Mouse (Mus musculus): Measurements from ENCODE around the gene Lmo7. TPM values are rescaled to one million over a fixed set of nuclear protein-coding genes. Genes with fewer than 3 reads are reported as not detected.

Gene Lmo7
- polyA plus RNA-seq, 1 experiment from 2014 or later: 1.6 TPM

DNA sequence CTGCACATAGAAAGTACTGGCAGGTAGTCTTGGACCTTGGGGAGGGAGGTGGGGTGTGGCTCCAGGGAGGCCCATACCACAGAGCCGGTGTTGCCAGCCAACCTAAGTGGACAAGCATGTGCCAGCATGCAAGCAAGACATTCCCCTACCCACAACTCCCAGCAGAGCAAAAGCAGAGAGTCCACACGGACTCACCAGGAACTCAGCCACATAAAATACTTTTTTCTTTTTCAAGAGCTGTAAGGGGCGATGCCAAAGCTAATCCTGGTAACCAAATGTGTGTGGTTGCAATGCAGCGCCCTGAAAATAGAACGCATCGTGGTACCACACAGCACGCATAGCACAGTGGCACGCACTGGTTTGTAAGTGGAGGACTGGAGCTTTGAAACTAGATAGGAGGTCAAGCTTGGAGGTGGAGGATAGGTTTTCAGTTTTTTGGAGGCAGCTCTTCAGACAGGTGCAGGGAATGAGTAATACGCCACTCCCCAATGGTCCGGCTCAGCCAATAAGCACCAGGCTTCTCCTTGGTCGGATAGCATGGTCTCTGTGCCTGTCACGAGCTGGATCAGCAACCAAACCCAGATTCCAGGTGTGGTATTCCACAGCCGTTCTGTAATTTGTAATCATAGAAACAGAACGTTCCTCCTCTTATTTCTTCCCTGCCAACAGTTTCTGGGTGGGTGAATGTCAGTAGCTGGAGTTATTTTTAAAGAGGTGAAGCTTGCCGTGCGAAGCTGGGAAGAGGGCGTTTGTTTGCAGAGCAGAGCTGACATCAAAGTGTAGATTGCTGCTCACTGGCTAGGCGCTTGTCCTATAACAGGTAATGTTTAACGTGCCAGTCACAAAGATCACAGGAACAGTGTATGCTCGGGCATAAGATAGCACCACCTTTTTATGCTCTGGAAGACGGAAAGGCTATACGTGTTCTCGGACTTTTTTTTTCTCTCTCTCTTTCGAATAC lies 110.3 kb downstream of the Lmo7 start:
- Histone ChIP-seq H3K4me2 (replicated peaks) (no peak overlapping the region), H3K9ac (no peak overlapping the region), H3K4me3 (replicated peaks; ENCODE audit: low read length) (no peak overlapping the region), H3K27me3 (ENCODE audit: control insufficient read depth, insufficient read depth, low read length) (no peaks in the 10 kb centered on the region), H3K9me3 (ENCODE audit: control insufficient read depth, low read length) (no peaks in the 10 kb centered on the region), H3K4me1 (replicated peaks; ENCODE audit: control insufficient read depth, insufficient read depth, low read length) (no peaks in the 10 kb centered on the region), H3K36me3 (replicated peaks; ENCODE audit: control insufficient read depth, insufficient read depth) (no peaks in the 10 kb centered on the region), H3K27ac (no peak overlapping the region)
- 81% methylated on average over 24 of the region's 24 CpGs for WGBS
- DNase-seq (ENCODE audit: low spot score): no peak
- ATAC-seq (ENCODE audit: low FRiP score): no peak

DNA sequence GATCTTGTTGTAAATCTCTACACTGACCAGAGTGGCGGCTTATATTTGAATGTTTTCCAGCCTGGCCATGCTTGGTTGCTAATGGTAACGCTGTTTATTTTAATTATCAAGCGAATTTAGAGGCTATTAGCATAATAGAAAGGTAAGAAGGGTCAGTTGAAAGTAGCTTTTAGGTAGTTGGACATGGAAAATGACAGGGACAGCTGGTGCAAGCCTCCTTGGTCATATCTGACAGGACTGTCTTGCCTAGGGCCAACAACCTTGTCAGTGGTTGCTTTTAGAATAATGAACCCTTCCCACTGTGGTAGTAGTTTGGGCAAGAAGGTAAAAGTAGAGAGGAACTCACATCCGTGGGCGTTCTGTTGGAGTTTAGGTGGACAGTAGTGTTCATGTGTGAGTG lies 111.5 kb downstream of the Lmo7 start:
- Histone ChIP-seq H3K9ac (no peak overlapping the region), H3K9me3 (ENCODE audit: control insufficient read depth, low read length) (no peaks in the 10 kb centered on the region), H3K4me1 (replicated peaks; ENCODE audit: control insufficient read depth, insufficient read depth, low read length) (no peaks in the 10 kb centered on the region), H3K27me3 (ENCODE audit: control insufficient read depth, insufficient read depth, low read length) (no peaks in the 10 kb centered on the region), H3K4me3 (replicated peaks; ENCODE audit: low read length) (no peak overlapping the region), H3K36me3 (replicated peaks; ENCODE audit: control insufficient read depth, insufficient read depth) (no peaks in the 10 kb centered on the region), H3K4me2 (replicated peaks) (no peak overlapping the region), H3K27ac (no peak overlapping the region)
- ATAC-seq (ENCODE audit: low FRiP score): no peak
- DNase-seq (ENCODE audit: low spot score): no peak
- WGBS: 79% methylated on average over 5 of the region's 5 CpGs

DNA sequence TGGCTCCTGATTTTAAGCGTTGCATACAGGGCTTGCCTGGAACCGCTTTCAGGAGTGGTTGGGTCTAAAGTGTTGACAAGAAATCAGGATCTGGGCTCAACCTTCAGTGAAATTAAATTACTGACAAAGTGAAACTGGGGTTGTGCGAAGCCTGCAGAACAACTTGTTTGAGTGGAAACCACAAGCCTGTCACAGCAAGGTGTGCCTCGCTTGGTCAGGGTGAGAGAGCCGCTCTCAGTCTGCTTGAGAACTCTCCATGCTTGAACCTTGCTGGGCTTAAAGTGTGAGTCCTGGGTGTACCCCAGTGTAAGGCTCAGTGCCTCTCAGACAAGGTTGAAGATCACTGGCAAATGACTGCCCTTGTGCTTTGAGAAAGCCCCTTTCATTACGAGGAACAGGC lies 112.8 kb downstream of the Lmo7 start:
- Histone ChIP-seq H3K9ac (no peak overlapping the region), H3K27ac (no peak overlapping the region), H3K4me2 (replicated peaks) (no peak overlapping the region), H3K4me3 (replicated peaks; ENCODE audit: low read length) (no peak overlapping the region), H3K4me1 (replicated peaks; ENCODE audit: control insufficient read depth, insufficient read depth, low read length) (no peaks in the 10 kb centered on the region), H3K27me3 (ENCODE audit: control insufficient read depth, insufficient read depth, low read length) (no peaks in the 10 kb centered on the region), H3K9me3 (ENCODE audit: control insufficient read depth, low read length) (no peaks in the 10 kb centered on the region), H3K36me3 (replicated peaks; ENCODE audit: control insufficient read depth, insufficient read depth) (no peaks in the 10 kb centered on the region)
- no peak for ATAC-seq (ENCODE audit: low FRiP score)
- no peak for DNase-seq (ENCODE audit: low spot score)
- WGBS: 89% methylated on average over 6 of the region's 6 CpGs

DNA sequence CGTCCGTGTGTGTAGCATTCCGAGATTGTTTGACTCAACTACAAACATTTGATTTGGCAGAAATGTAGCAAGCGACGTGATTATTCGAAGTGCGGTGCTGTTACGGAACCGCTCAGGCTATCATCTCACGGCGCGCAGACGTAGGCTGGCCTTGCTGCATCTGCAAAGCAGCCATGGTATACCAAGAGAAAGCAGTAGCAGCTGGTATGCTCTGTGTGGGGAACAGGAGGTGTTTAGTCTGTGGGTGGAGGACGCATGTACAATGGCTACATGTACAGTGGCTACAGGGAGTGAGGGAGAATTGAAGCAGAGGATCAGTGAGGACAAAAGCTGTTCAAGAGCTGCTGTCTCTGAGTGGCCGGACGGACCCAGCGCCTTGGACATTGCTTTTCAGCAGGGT lies 113.7 kb downstream of the Lmo7 start:
- Histone ChIP-seq H3K36me3 (replicated peaks; ENCODE audit: control insufficient read depth, insufficient read depth) (no peaks in the 10 kb centered on the region), H3K9me3 (ENCODE audit: control insufficient read depth, low read length) (no peaks in the 10 kb centered on the region), H3K4me1 (replicated peaks; ENCODE audit: control insufficient read depth, insufficient read depth, low read length) (no peaks in the 10 kb centered on the region), H3K27ac (no peak overlapping the region), H3K27me3 (ENCODE audit: control insufficient read depth, insufficient read depth, low read length) (no peaks in the 10 kb centered on the region), H3K9ac (no peak overlapping the region), H3K4me3 (replicated peaks; ENCODE audit: low read length) (no peak overlapping the region), H3K4me2 (replicated peaks) (no peak overlapping the region)
- WGBS: 85% methylated on average over 17 of the region's 17 CpGs
- no peak for ATAC-seq (ENCODE audit: low FRiP score)
- DNase-seq (ENCODE audit: low spot score): no peak

GRCm38 (mm10) chr14:101844467-101844866 lies 114.7 kb downstream of the Lmo7 start:
- no peak overlapping the region for H3K4me2 ChIP-seq (replicated peaks)
- 76% methylated on average over 7 of the region's 7 CpGs for WGBS
- ATAC-seq (ENCODE audit: low FRiP score): no peak
- no peak overlapping the region for H3K4me3 ChIP-seq (replicated peaks; ENCODE audit: low read length)
- H3K9ac ChIP-seq: no peak overlapping the region
- no peaks in the 10 kb centered on the region for H3K27me3 ChIP-seq (ENCODE audit: control insufficient read depth, insufficient read depth, low read length)
- no peaks in the 10 kb centered on the region for H3K4me1 ChIP-seq (replicated peaks; ENCODE audit: control insufficient read depth, insufficient read depth, low read length)
- no peaks in the 10 kb centered on the region for H3K9me3 ChIP-seq (ENCODE audit: control insufficient read depth, low read length)
- no peak for DNase-seq (ENCODE audit: low spot score)
- no peaks in the 10 kb centered on the region for H3K36me3 ChIP-seq (replicated peaks; ENCODE audit: control insufficient read depth, insufficient read depth)
- no peak overlapping the region for H3K27ac ChIP-seq

DNA sequence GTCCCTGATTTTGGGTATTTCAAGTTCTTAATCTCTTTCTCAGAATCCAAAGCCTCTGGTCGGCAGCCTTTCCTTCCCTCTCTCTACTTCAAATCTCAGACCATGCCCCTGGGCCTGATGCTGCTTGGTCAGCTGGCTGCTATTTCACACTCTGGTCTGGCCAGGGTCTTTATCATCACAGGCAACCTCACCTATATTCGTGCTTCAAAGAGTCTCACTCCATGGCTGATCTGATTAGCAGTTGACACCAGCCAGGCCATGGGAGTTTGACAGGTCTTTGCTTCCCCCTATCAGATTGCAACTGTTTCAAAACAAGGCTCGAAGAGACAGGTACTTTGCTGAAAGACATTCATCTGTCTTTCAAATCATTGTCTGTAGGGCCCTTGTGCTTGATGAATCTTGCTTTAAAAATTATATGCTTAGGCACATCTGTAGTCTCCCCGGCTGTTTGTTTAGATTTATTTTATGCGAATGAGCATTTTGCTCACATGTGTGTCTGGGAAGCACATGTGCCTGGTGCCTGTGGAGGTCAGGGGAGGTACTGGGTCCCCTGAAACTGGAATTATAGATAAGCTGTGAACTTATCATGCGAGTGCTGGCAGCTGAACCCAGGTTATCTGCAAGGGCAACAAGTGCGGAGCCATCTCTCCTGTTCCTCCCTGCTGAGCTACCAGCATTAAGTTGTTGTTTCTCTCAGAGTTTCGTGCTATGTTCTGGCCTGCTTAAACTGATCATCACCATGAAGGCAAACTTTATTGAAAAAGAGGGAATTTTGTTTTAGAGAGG lies 116.5 kb downstream of the Lmo7 start:
- WGBS: 83% methylated on average over 8 of the region's 8 CpGs
- no peak overlapping the region for H3K4me3 ChIP-seq (replicated peaks; ENCODE audit: low read length)
- ATAC-seq (ENCODE audit: low FRiP score) (no peak), DNase-seq (ENCODE audit: low spot score) (no peak)
- H3K4me2 ChIP-seq (replicated peaks): no peak overlapping the region
- no peaks in the 10 kb centered on the region for H3K9me3 ChIP-seq (ENCODE audit: control insufficient read depth, low read length)
- H3K27me3 ChIP-seq (ENCODE audit: control insufficient read depth, insufficient read depth, low read length): no peaks in the 10 kb centered on the region
- H3K9ac ChIP-seq: no peak overlapping the region
- H3K36me3 ChIP-seq (replicated peaks; ENCODE audit: control insufficient read depth, insufficient read depth): no peaks in the 10 kb centered on the region
- no peak overlapping the region for H3K27ac ChIP-seq
- H3K4me1 ChIP-seq (replicated peaks; ENCODE audit: control insufficient read depth, insufficient read depth, low read length): no peaks in the 10 kb centered on the region

- Histone ChIP-seq H3K27me3 (ENCODE audit: control insufficient read depth, insufficient read depth, low read length) (no peaks in the 10 kb centered on the region), H3K36me3 (replicated peaks; ENCODE audit: control insufficient read depth, insufficient read depth) (no peaks in the 10 kb centered on the region), H3K4me2 (replicated peaks) (no peak overlapping the region), H3K4me3 (replicated peaks; ENCODE audit: low read length) (no peak overlapping the region), H3K9me3 (ENCODE audit: control insufficient read depth, low read length) (no peaks in the 10 kb centered on the region), H3K4me1 (replicated peaks; ENCODE audit: control insufficient read depth, insufficient read depth, low read length) (no peaks in the 10 kb centered on the region), H3K9ac (no peak overlapping the region), H3K27ac (no peak overlapping the region)
- 85% methylated on average over 7 of the region's 7 CpGs for WGBS
- ATAC-seq (ENCODE audit: low FRiP score): no peak
- no peak for DNase-seq (ENCODE audit: low spot score)
Measured at GRCm38 (mm10) chr14:101847520-101847919, 117.8 kb downstream of the Lmo7 start.

DNA sequence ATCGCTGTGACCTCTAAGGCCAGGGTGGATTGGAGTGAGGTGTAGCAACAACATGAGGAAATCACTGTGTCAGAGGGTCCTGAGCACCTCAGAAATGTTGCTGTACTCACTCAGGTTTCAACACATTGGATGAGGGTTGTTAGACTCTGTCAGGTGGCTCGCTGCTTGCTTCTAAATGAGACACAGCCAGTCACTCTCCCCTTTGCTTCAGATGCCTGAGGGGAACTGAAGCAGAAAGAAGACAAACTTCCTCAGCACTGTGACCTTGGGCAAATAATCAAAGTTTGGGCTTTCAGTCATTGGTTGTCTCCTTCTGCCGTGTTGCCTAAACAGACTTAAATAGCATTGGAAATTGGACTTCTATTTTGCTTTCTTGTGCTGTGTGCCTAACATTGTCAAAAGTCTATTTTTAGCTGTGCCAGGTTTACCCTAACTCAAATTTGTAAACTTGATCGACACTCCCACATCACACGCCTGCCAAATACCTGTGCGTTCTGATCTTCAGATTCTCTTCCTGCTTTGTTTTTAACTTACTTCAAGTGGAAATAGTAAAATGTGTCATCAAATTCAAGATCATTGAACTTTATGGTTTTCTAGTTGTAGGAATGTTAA lies 122.9 kb downstream of the Lmo7 start:
- H3K9me3 ChIP-seq (ENCODE audit: control insufficient read depth, low read length): no peaks in the 10 kb centered on the region
- WGBS: 90% methylated on average over 6 of the region's 6 CpGs
- DNase-seq (ENCODE audit: low spot score) (no peak), ATAC-seq (ENCODE audit: low FRiP score) (no peak)
- no peaks in the 10 kb centered on the region for H3K27me3 ChIP-seq (ENCODE audit: control insufficient read depth, insufficient read depth, low read length)
- H3K4me1 ChIP-seq (replicated peaks; ENCODE audit: control insufficient read depth, insufficient read depth, low read length): no peaks in the 10 kb centered on the region
- no peak overlapping the region for H3K4me3 ChIP-seq (replicated peaks; ENCODE audit: low read length)
- H3K36me3 ChIP-seq (replicated peaks; ENCODE audit: control insufficient read depth, insufficient read depth): no peaks in the 10 kb centered on the region
- H3K9ac ChIP-seq: no peak overlapping the region
- H3K4me2 ChIP-seq (replicated peaks): no peak overlapping the region
- no peak overlapping the region for H3K27ac ChIP-seq

DNA sequence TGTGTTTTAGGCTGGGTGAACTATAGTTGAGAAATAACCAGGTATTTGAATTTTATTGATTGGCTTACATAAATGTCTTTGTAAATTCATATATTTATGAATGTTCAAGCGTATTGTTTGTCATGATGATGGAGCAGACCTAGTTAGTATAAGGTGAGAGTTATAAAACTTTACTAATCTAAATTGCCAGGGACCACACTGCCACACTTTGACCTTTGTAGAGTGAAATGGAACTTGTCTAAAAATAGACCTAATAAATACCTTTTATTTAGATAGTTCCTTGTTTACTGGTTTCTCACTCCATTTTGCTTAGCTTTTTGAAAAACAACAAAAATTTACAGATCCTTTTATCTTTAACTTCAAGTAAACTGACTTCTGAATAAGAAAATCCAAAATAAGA lies 123.5 kb downstream of the Lmo7 start:
- Histone ChIP-seq H3K4me1 (replicated peaks; ENCODE audit: control insufficient read depth, insufficient read depth, low read length) (no peaks in the 10 kb centered on the region), H3K27me3 (ENCODE audit: control insufficient read depth, insufficient read depth, low read length) (no peaks in the 10 kb centered on the region), H3K36me3 (replicated peaks; ENCODE audit: control insufficient read depth, insufficient read depth) (no peaks in the 10 kb centered on the region), H3K27ac (no peak overlapping the region), H3K4me3 (replicated peaks; ENCODE audit: low read length) (no peak overlapping the region), H3K9ac (no peak overlapping the region), H3K4me2 (replicated peaks) (no peak overlapping the region), H3K9me3 (ENCODE audit: control insufficient read depth, low read length) (no peaks in the 10 kb centered on the region)
- DNase-seq (ENCODE audit: low spot score) (no peak), ATAC-seq (ENCODE audit: low FRiP score) (no peak)
- 96% methylated on average over 1 of the region's 1 CpGs for WGBS
